Mouse (Mus musculus) cerebellum, adult 11-12 months (tissue): Measurements from ENCODE around the gene Palm3.

ENCODE experiments used
- DNase-seq: peaks from one replicate; pipeline ENCODE4 v3.0.0; 2022

Palm3 gene

DNA sequence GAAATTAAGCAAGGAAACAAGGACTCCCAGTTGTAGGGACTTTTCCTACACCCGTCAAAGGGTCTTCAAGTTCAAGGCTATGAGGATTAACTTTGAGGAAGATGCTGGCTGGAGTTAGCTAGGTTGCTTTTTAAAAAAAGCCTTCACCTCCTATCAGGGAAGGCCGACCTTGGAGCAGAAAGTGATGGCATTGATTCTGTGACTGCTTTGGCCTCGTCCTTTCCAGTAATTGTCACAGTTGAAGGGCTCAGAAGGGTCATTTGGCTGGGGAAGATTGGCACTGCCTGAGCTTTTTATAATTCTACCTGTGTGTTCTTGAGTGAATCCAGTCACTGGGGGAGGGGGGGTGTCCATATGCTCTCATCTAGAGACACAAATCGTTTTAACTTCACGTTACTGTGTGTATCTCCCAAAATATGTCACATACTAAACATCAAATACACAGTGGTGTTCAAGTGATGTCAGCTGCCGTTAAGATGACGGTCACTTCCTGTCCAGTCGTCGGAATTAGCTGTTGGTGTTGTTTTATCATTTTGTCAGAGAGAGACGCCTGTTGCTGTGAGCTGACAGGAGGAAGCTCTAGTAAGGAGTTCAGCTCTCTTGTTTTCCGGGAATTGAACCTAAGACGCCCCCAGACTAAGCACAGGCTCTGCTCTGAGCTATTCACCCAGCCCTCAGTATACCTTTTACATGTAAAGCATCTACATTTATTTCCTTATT lies 47.2 kb downstream of the Palm3 start:
- DNase-seq, result no peak

DNA sequence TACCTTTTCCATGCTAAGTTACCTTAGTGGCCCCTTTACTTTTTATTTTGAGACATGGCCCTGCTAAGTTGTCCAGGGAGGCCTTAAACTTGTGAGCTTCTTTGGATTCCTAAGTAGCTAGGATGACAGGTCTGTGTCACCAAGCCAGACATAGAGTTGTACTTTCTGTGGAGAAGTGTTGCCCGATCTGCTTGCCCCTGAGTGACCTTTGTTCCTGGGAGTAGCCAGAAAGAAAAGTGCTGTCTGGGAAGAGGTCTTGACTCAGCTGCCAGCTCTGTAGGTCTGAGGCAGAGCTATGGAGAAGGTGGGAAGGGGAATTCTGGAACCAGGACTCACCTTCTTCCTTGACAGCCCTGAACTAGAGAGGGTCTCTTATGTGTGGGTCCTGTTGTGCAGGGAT lies 47.9 kb downstream of the Palm3 start:
- DNase-seq, result no peak

DNA sequence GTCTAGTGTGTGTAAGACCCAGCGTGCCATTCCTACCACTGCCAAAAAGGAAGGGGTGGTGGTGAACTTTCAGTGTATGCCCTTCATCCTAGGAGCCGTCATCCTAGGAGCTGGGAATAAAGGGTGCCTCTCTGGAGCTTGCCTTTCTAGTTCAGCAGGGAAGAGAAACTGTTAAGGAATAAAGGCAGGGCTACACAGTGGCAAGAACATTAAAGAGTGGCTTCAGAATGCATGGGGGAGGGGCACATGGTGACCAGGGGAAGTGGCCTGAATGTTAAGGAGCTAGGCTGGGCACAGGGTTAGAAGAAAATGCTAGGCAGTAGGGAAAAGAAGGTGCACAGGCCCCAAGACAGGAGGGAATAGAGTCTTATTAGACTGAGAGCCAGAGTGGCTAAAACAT lies 48.5 kb downstream of the Palm3 start:
- no peak for DNase-seq

GRCm38 (mm10) chr8:84070241-84070640 lies 49.0 kb downstream of the Palm3 start:
- DNase-seq, result no peak

DNA sequence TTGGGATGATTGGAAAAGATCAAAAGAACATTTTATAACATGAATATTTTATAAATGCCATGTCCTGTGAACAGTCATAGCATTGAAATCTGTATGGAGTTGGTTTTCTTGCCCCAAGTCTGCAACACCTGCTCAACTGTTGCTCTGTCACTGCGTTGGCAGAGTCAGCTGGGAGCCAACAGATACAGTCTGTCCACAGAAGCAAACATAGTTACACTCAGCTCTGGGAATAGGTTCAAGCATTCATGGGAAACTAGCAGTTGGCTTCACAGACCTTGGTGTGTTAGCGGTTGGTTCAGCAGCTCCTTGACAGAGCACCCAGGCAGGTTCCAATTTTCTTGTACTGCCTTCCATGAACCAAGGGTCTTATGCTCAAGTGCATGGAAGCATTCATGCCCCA lies 49.4 kb downstream of the Palm3 start:
- DNase-seq, result no peak

DNA sequence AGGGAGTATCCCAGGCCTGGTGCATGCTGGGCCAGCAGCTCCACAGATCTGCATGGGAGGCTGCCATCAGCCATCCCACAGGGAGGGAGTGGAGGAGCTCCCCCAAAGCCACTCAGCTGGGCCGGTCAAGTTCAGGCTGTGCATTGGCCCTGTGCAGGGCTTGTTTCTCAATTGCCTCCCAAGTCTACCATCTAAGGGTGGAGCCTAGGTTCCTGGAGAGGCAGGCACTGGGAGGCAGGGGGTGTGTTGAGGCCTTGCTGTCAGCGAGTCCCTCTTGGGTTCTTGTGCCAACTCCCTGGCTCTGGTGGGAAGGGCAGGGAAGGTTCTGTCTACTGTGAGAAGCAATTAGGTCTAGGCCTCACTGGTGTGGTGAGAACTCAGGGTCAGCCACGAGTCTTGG lies 50.6 kb downstream of the Palm3 start:
- no peak for DNase-seq

- no peak for DNase-seq
These were observed 51.0 kb downstream of the Palm3 start for GRCm38 (mm10) chr8:84072321-84072720.

DNA sequence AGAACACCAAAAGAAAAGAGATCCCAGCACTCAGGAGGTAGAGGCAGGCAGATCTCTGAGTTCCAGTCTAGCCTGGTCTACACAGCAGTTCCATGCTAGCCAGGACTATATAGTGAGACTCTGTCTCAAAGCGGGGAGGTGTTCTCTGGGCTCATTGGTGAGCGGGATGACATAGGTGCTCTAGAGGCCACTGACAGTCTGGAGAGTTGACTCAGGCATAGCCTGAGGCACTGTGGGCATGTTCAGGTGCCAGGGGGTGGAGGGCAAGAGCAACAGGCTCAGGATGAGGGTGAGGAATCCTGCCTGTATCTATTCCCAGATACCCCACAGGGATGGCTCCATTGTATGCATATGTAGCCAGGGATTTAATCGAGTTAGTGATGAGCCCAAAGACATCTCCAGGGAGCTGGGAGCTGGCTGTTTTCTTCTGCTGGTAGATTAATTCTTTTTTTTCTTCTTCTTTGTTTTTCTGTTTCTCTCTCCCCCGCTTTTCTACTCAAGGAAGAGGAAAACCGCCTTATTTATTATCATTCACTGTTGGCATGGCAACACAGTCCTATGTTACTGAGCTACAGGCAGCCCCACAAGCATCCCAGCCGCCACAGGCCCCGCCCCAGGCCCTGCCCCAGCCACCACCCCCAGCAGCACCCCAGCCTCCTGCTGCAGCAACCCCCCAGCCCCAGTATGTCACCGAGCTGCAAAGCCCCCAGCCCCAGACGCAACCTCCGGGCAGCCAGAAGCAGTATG lies 52.1 kb downstream of the Palm3 start:
- DNase-seq, result no peak

- DNase-seq, result no peak
These were observed 55.1 kb downstream of the Palm3 start for GRCm38 (mm10) chr8:84076412-84076811.

DNA sequence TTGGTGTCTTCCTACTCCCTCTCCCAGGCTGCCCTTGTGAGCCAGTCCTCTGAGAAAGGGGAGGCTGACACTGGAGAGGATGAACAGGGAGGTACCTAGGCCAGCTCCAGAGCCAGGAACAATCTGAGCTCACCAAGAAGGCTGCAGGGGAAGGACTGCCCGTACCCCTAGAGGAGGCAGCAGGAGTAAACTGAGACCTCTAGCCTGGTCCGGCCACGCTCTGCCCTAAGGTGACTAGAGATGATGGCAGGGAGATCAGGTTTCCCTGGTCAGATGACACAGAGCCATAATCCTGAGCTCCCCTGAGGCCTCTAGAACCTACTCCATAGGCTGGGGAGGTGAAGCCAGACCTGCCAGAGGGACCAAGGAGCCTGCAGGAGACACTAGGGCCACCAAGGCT lies 55.6 kb downstream of the Palm3 start:
- DNase-seq, result no peak

DNA sequence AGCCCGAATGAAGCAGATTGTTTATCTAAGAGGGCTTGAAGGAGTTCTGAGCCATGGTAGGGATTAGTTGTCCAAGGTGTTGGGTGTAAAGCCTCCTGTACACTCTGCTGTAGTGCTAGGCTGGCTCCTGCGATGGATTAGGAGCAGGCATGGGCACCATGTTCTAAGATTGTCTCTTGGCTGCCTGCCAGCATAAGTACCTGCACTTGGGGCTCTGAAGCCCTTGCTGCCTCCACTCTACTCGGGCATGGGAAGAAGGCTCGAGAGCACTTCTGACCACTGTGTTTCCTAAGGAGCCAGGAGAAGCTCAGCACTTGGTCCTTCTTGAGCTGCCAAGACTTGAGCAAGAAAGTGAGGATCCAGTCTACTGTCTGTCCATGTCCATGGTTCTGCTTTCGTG lies 57.9 kb downstream of the Palm3 start:
- no peak for DNase-seq
